Mouse (Mus musculus): Measurements from ENCODE around the gene Crabp2. TPM values are rescaled to one million over a fixed set of nuclear protein-coding genes. Genes with fewer than 3 reads are reported as not detected.

The Crabp2 gene
- polyA plus RNA-seq, 1 experiment from 2014 or later: 67.1 TPM

- Histone ChIP-seq H3K27me3 (0 out of 2 replicates have a peak, but pooled peaks cover 4% of the 10 kb centered on the region), H3K9ac (peak overlapping the region; percentile 61; the same call in 1 of the 2 replicates), H3K4me3 (peak overlapping the region; percentile 36), H3K36me3 (ENCODE audit: poor library complexity, severe bottlenecking) (peaks cover 15% of the 10 kb centered on the region), H3K4me1 (peaks cover 67% of the 10 kb centered on the region), H3K27ac (peak overlapping the region; percentile 7; the same call in 1 of the 2 replicates), H3K9me3 (replicated peaks) (no peaks in the 10 kb centered on the region), H3K4me2 (peak overlapping the region; percentile 69)
- peak; percentile 11; the same call in 1 of the 2 replicates for ATAC-seq
- 6% methylated on average over 26 of the region's 26 CpGs for WGBS
These were observed 1.2 kb upstream of the Crabp2 start for GRCm38 (mm10) chr3:87947056-87947810.

GRCm38 (mm10) chr3:87947811-87948199 is 661 bp upstream of the Crabp2 start:
- Histone ChIP-seq H3K4me3 (peak overlapping the region; percentile 36), H3K36me3 (ENCODE audit: poor library complexity, severe bottlenecking) (0 out of 2 replicates have a peak, but pooled peaks cover 9% of the 10 kb centered on the region), H3K27ac (no peak overlapping the region), H3K4me1 (peaks cover 73% of the 10 kb centered on the region), H3K9me3 (replicated peaks) (no peaks in the 10 kb centered on the region), H3K9ac (peak overlapping the region; percentile 61), H3K4me2 (peak overlapping the region; percentile 69), H3K27me3 (0 out of 2 replicates have a peak, but pooled peaks cover 4% of the 10 kb centered on the region)
- under 1% methylated on average over 17 of the region's 17 CpGs for WGBS
- no peak for ATAC-seq

GRCm38 (mm10) chr3:87949266-87949954 is 944 bp downstream of the Crabp2 start:
- no peaks in the 10 kb centered on the region for H3K36me3 ChIP-seq (ENCODE audit: poor library complexity, severe bottlenecking)
- peak overlapping the region; percentile 61 for H3K9ac ChIP-seq
- peaks cover 76% of the 10 kb centered on the region for H3K4me1 ChIP-seq
- no peak for ATAC-seq
- H3K4me2 ChIP-seq: peak overlapping the region; percentile 69
- no peaks in the 10 kb centered on the region for H3K9me3 ChIP-seq (replicated peaks)
- H3K27ac ChIP-seq: peak overlapping the region; percentile 51; the same call in 1 of the 2 replicates
- 6% methylated on average over 16 of the region's 16 CpGs for WGBS
- H3K27me3 ChIP-seq: 0 out of 2 replicates have a peak, but pooled peaks cover 4% of the 10 kb centered on the region
- peak overlapping the region; percentile 36 for H3K4me3 ChIP-seq

GRCm38 (mm10) chr3:87949955-87950515 is 1.6 kb downstream of the Crabp2 start:
- H3K4me3 ChIP-seq: peak overlapping the region; percentile 36; the same call in 1 of the 2 replicates
- 0 out of 2 replicates have a peak, but pooled peaks cover 4% of the 10 kb centered on the region for H3K27me3 ChIP-seq
- 5% methylated on average over 13 of the region's 13 CpGs for WGBS
- no peaks in the 10 kb centered on the region for H3K9me3 ChIP-seq (replicated peaks)
- no peaks in the 10 kb centered on the region for H3K36me3 ChIP-seq (ENCODE audit: poor library complexity, severe bottlenecking)
- peak overlapping the region; percentile 51; the same call in 1 of the 2 replicates for H3K27ac ChIP-seq
- H3K9ac ChIP-seq: peak overlapping the region; percentile 51
- peak overlapping the region; percentile 69 for H3K4me2 ChIP-seq
- peaks cover 71% of the 10 kb centered on the region for H3K4me1 ChIP-seq
- no peak for ATAC-seq

- Histone ChIP-seq H3K27ac (no peak overlapping the region), H3K4me1 (peaks cover 51% of the 10 kb centered on the region), H3K27me3 (0 out of 2 replicates have a peak, but pooled peaks cover 4% of the 10 kb centered on the region), H3K36me3 (ENCODE audit: poor library complexity, severe bottlenecking) (no peaks in the 10 kb centered on the region), H3K4me2 (peak overlapping the region; percentile 31), H3K9ac (0 out of 2 replicates have a peak overlapping the region, but pooled peaks have one; percentile 46), H3K4me3 (no peak overlapping the region), H3K9me3 (replicated peaks) (no peaks in the 10 kb centered on the region)
- no peak for ATAC-seq
- 21% methylated on average over 12 of the region's 12 CpGs for WGBS
These were observed 3.5 kb downstream of the Crabp2 start for GRCm38 (mm10) chr3:87951946-87952345.

GRCm38 (mm10) chr3:87952440-87952839 is 4.0 kb downstream of the Crabp2 start:
- WGBS: 7% methylated on average over 3 of the region's 5 CpGs
- peak overlapping the region; percentile 31 for H3K4me2 ChIP-seq
- no peak overlapping the region for H3K4me3 ChIP-seq
- H3K9ac ChIP-seq: 0 out of 2 replicates have a peak overlapping the region, but pooled peaks have one; percentile 46
- 0 out of 2 replicates have a peak, but pooled peaks cover 4% of the 10 kb centered on the region for H3K27me3 ChIP-seq
- no peaks in the 10 kb centered on the region for H3K9me3 ChIP-seq (replicated peaks)
- ATAC-seq: peak; percentile 43; the same call in 1 of the 2 replicates
- no peaks in the 10 kb centered on the region for H3K36me3 ChIP-seq (ENCODE audit: poor library complexity, severe bottlenecking)
- no peak overlapping the region; the same call in none of the 2 replicates for H3K27ac ChIP-seq
- H3K4me1 ChIP-seq: peaks cover 46% of the 10 kb centered on the region

GRCm38 (mm10) chr3:87958056-87958455 is 9.6 kb downstream of the Crabp2 start:
- Histone ChIP-seq H3K4me3 (no peak overlapping the region), H3K9me3 (replicated peaks) (no peaks in the 10 kb centered on the region), H3K4me1 (peaks cover 28% of the 10 kb centered on the region), H3K9ac (no peak overlapping the region), H3K36me3 (ENCODE audit: poor library complexity, severe bottlenecking) (no peaks in the 10 kb centered on the region), H3K27ac (peak overlapping the region; percentile 31; the same call in 1 of the 2 replicates), H3K4me2 (no peak overlapping the region), H3K27me3 (no peaks in the 10 kb centered on the region)
- WGBS: 10% methylated on average over 1 of the region's 1 CpGs
- no peak for ATAC-seq

- Histone ChIP-seq H3K4me3 (no peak overlapping the region), H3K4me1 (peaks cover 28% of the 10 kb centered on the region), H3K9ac (no peak overlapping the region), H3K27ac (no peak overlapping the region), H3K27me3 (no peaks in the 10 kb centered on the region), H3K9me3 (replicated peaks) (no peaks in the 10 kb centered on the region), H3K4me2 (no peak overlapping the region), H3K36me3 (ENCODE audit: poor library complexity, severe bottlenecking) (no peaks in the 10 kb centered on the region)
- WGBS: 31% methylated on average over 4 of the region's 4 CpGs
- ATAC-seq: no peak
These were observed 10.0 kb downstream of the Crabp2 start for GRCm38 (mm10) chr3:87958476-87958875.

GRCm38 (mm10) chr3:87958967-87959366 is 10.5 kb downstream of the Crabp2 start:
- no peak overlapping the region for H3K9ac ChIP-seq
- WGBS: 27% methylated on average over 1 of the region's 1 CpGs
- peaks cover 28% of the 10 kb centered on the region for H3K4me1 ChIP-seq
- ATAC-seq: no peak
- no peaks in the 10 kb centered on the region for H3K27me3 ChIP-seq
- no peaks in the 10 kb centered on the region for H3K9me3 ChIP-seq (replicated peaks)
- no peak overlapping the region for H3K4me2 ChIP-seq
- no peaks in the 10 kb centered on the region for H3K36me3 ChIP-seq (ENCODE audit: poor library complexity, severe bottlenecking)
- H3K27ac ChIP-seq: no peak overlapping the region; the same call in 1 of the 2 replicates
- no peak overlapping the region for H3K4me3 ChIP-seq

GRCm38 (mm10) chr3:87959371-87959770 is 10.9 kb downstream of the Crabp2 start:
- Histone ChIP-seq H3K4me2 (no peak overlapping the region), H3K9ac (no peak overlapping the region), H3K4me1 (peaks cover 28% of the 10 kb centered on the region), H3K27ac (no peak overlapping the region; the same call in 1 of the 2 replicates), H3K4me3 (no peak overlapping the region), H3K27me3 (no peaks in the 10 kb centered on the region), H3K36me3 (ENCODE audit: poor library complexity, severe bottlenecking) (no peaks in the 10 kb centered on the region), H3K9me3 (replicated peaks) (no peaks in the 10 kb centered on the region)
- no peak for ATAC-seq
- 63% methylated on average over 7 of the region's 7 CpGs for WGBS

GRCm38 (mm10) chr3:87960191-87960585 is 11.7 kb downstream of the Crabp2 start:
- WGBS: 3% methylated on average over 10 of the region's 10 CpGs
- H3K4me1 ChIP-seq: peaks cover 28% of the 10 kb centered on the region
- 0 out of 2 replicates have a peak, but pooled peaks have one; percentile 4 for ATAC-seq
- peak overlapping the region; percentile 62 for H3K9ac ChIP-seq
- peak overlapping the region; percentile 41 for H3K4me3 ChIP-seq
- H3K9me3 ChIP-seq (replicated peaks): no peaks in the 10 kb centered on the region
- H3K27me3 ChIP-seq: no peaks in the 10 kb centered on the region
- no peaks in the 10 kb centered on the region for H3K36me3 ChIP-seq (ENCODE audit: poor library complexity, severe bottlenecking)
- H3K4me2 ChIP-seq: peak overlapping the region; percentile 66
- H3K27ac ChIP-seq: peak overlapping the region; percentile 94
